Mouse (Mus musculus) ES-Bruce4 (cell line): ENCODE measurements around the gene Spz1. TPM values are rescaled to one million over a fixed set of nuclear protein-coding genes. Genes with fewer than 3 reads are reported as not detected.
"Not testable (repeated sequence)": the region's sequence is repeated elsewhere in the genome, so short reads cannot be mapped to it uniquely, and the experiment has no call there.

Experiments used
- H3K27ac ChIP-seq: 2 replicates; pipeline ENCODE4 v1.5.1; 2012; ENCODE audit warnings: low read length, inconsistent platforms; ENCODE audit not compliant: insufficient read depth
- H3K27me3 ChIP-seq: 2 replicates; pipeline ENCODE4 v1.6.1; 2012; ENCODE audit warnings: mild to moderate bottlenecking, low read length, inconsistent platforms; ENCODE audit not compliant: control insufficient read depth, poor library complexity, insufficient read depth, severe bottlenecking
- H3K36me3 ChIP-seq: 2 replicates; pipeline ENCODE4 v1.6.1; 2012; ENCODE audit warnings: inconsistent platforms, mild to moderate bottlenecking, low read length, moderate library complexity; ENCODE audit not compliant: control insufficient read depth, poor library complexity, insufficient read depth, severe bottlenecking
- H3K4me1 ChIP-seq: one replicate; pipeline ENCODE4 v1.8.1; 2011; ENCODE audit warnings: low read length; ENCODE audit not compliant: control insufficient read depth, insufficient read depth
- H3K4me3 ChIP-seq: 2 replicates; pipeline ENCODE4 v1.5.1; 2011; ENCODE audit warnings: low read depth, mild to moderate bottlenecking, low read length
- H3K9ac ChIP-seq: 2 replicates; pipeline ENCODE4 v1.6.1; 2012; ENCODE audit warnings: low read depth, mild to moderate bottlenecking, inconsistent platforms; ENCODE audit not compliant: poor library complexity, severe bottlenecking
- H3K9me3 ChIP-seq: replicated peaks from 2 replicates; pipeline ENCODE4 v1.6.1; 2012; ENCODE audit warnings: mild to moderate bottlenecking, low read length, inconsistent platforms; ENCODE audit not compliant: control insufficient read depth, poor library complexity, insufficient read depth, severe bottlenecking
- CTCF ChIP-seq: IDR thresholded peaks from one replicate; pipeline ENCODE4 v1.8.1; 2011; ENCODE audit warnings: low read depth, low read length
- EP300 ChIP-seq: IDR thresholded peaks from 2 replicates; pipeline ENCODE4 v1.6.1; 2011; ENCODE audit warnings: low read depth, low read length; ENCODE audit not compliant: insufficient read depth
- POLR2A ChIP-seq: IDR thresholded peaks from one replicate; pipeline ENCODE4 v1.8.1; 2011; ENCODE audit warnings: low read length; ENCODE audit not compliant: insufficient read depth
- polyA plus RNA-seq: library from polyadenylated mRNA; stranded (reverse); fragments of >200 nt; gene quantifications from 2 replicates; pipeline ENCODE4 v1.2.4, GENCODE M21; 2011; ENCODE audit warnings: low read depth; ENCODE audit not compliant: missing spikeins, insufficient read depth, insufficient read length

Gene Spz1
- polyA plus RNA-seq, 1 experiment = not detected

- Histone ChIP-seq H3K4me3 (peak within 1 kb of the TSS; percentile 89), H3K27me3 (no peaks in the 10 kb centered on the region), H3K27ac (peak within 1 kb of the TSS; percentile 27; the same call in 1 of the 2 replicates), H3K36me3 (no peaks in the 10 kb centered on the region), H3K4me1 (no peaks in the 10 kb centered on the region), H3K9ac (peak within 1 kb of the TSS; percentile 72), H3K9me3 (no peaks in the 10 kb centered on the region)
- peak; percentile 37 for TF ChIP-seq POLR2A
- TF ChIP-seq CTCF = no peak
Observed at GRCm38 (mm10) chr13:92610311-92611221, 34.6 kb upstream of the Spz1 start, which contains the start of gene Serinc5. Gene Serinc5 (plus strand): TSS chr13:92611091.

- no peaks in the 10 kb centered on the region for H3K27me3 ChIP-seq
- no peaks in the 10 kb centered on the region for H3K9me3 ChIP-seq
- no peaks in the 10 kb centered on the region for H3K36me3 ChIP-seq
- peak overlapping the region; percentile 43 for H3K4me3 ChIP-seq
- TF ChIP-seq CTCF = no peak
- TF ChIP-seq EP300 = no peak
- no peak for TF ChIP-seq POLR2A
- H3K9ac ChIP-seq = no peak overlapping the region
- H3K4me1 ChIP-seq = no peaks in the 10 kb centered on the region
- H3K27ac ChIP-seq = peak overlapping the region; percentile 27; the same call in 1 of the 2 replicates
Observed at GRCm38 (mm10) chr13:92609486-92610310, 33.7 kb upstream of the Spz1 start.

- H3K36me3 ChIP-seq, H3K9me3 ChIP-seq, H3K27ac ChIP-seq, H3K27me3 ChIP-seq, H3K9ac ChIP-seq, H3K4me3 ChIP-seq, H3K4me1 ChIP-seq: not testable (repeated sequence)
Observed at GRCm38 (mm10) chr13:92605306-92605705, 29.3 kb upstream of the Spz1 start.

- no peaks in the 10 kb centered on the region for H3K36me3 ChIP-seq
- no peak overlapping the region for H3K27ac ChIP-seq
- H3K4me3 ChIP-seq = no peak overlapping the region
- H3K4me1 ChIP-seq = no peaks in the 10 kb centered on the region
- H3K9ac ChIP-seq = no peak overlapping the region
- no peaks in the 10 kb centered on the region for H3K27me3 ChIP-seq
- TF ChIP-seq POLR2A (no peak), EP300 (no peak), CTCF (no peak)
- peaks cover 14% of the 10 kb centered on the region for H3K9me3 ChIP-seq
Observed at GRCm38 (mm10) chr13:92595424-92595823, 19.5 kb upstream of the Spz1 start.

- no peak for TF ChIP-seq CTCF
- TF ChIP-seq POLR2A = no peak
- TF ChIP-seq EP300 = no peak
- H3K4me3 ChIP-seq = no peak overlapping the region
- no peaks in the 10 kb centered on the region for H3K36me3 ChIP-seq
- H3K4me1 ChIP-seq = no peaks in the 10 kb centered on the region
- peaks cover 14% of the 10 kb centered on the region for H3K9me3 ChIP-seq
- H3K27me3 ChIP-seq = no peaks in the 10 kb centered on the region
- H3K27ac ChIP-seq = no peak overlapping the region
- no peak overlapping the region for H3K9ac ChIP-seq
Observed at GRCm38 (mm10) chr13:92594907-92595306, 18.9 kb upstream of the Spz1 start.

- TF ChIP-seq EP300 = no peak
- TF ChIP-seq CTCF = no peak
- TF ChIP-seq POLR2A = no peak
- no peak overlapping the region for H3K27ac ChIP-seq
- peaks cover 14% of the 10 kb centered on the region for H3K9me3 ChIP-seq
- no peak overlapping the region for H3K4me3 ChIP-seq
- no peaks in the 10 kb centered on the region for H3K27me3 ChIP-seq
- no peak overlapping the region for H3K9ac ChIP-seq
- H3K4me1 ChIP-seq = no peaks in the 10 kb centered on the region
- H3K36me3 ChIP-seq = no peaks in the 10 kb centered on the region
Observed at GRCm38 (mm10) chr13:92594481-92594880, 18.5 kb upstream of the Spz1 start.
